Mouse (Mus musculus): ENCODE measurements around the gene Npvf.

DNA sequence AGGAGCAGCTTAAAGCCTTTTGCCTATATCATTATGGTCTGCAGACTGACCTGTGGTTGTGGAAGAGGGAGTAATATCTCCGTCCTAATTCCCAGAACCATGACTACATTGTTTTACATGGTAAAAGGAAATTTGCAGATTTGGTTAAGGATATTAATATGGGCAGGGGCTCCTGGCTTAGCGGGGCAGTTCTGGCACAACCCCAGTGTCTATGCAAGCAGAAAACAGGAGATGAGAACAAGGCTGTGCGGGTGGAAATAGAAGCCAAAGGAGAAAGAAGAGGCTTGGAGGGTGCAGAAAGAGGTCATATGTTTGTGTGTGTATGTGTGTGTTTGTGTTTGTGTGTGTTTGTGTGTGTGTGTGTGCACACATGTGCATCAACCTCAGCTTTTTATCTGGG is 17.0 kb upstream of the Npvf start:
- no peak for TF ChIP-seq CTCF (IDR thresholded peaks at IDR 0.05; ENCODE audit: low read depth)
- TF ChIP-seq EP300 (IDR thresholded peaks at IDR 0.05; ENCODE audit: low read depth) = no peak

Data from heart, postnatal 0 days (tissue).